Mouse (Mus musculus): ENCODE results near the gene Eda. TPM values are rescaled to one million over a fixed set of nuclear protein-coding genes. Genes with fewer than 3 reads are reported as not detected.
"Not testable (repeated sequence)": the region's sequence is repeated elsewhere in the genome, so short reads cannot be mapped to it uniquely, and the experiment has no call there.

Gene Eda
- polyA plus RNA-seq, 1 experiment from 2014 or later: 1.8 TPM

- Histone ChIP-seq H3K27me3 (ENCODE audit: control insufficient read depth, insufficient read depth, low read length) (0 out of 2 replicates have a peak, but pooled peaks cover 6% of the 10 kb centered on the region), H3K4me3 (ENCODE audit: low read depth, low read length) (no peak overlapping the region), H3K36me3 (ENCODE audit: control insufficient read depth, insufficient read depth, low read length) (no peaks in the 10 kb centered on the region), H3K4me1 (ENCODE audit: control insufficient read depth, insufficient read depth, low read length) (no peaks in the 10 kb centered on the region), H3K9ac (ENCODE audit: low read length) (no peak overlapping the region), H3K4me2 (ENCODE audit: low read depth, severe bottlenecking) (no peak overlapping the region), H3K27ac (replicated peaks; ENCODE audit: low read depth, low read length) (no peak overlapping the region), H3K9me3 (ENCODE audit: control insufficient read depth, low read length) (no peaks in the 10 kb centered on the region)
- 24% methylated on average over 6 of the region's 6 CpGs for WGBS
- ATAC-seq (ENCODE audit: insufficient number of reproducible peaks, low FRiP score, low TSS enrichment, low read depth) (no peak), DNase-seq (ENCODE audit: low spot score) (peak; percentile 56)
These were observed 416.9 kb downstream of the Eda start for GRCm38 (mm10) chrX:100392304-100392703.

DNA sequence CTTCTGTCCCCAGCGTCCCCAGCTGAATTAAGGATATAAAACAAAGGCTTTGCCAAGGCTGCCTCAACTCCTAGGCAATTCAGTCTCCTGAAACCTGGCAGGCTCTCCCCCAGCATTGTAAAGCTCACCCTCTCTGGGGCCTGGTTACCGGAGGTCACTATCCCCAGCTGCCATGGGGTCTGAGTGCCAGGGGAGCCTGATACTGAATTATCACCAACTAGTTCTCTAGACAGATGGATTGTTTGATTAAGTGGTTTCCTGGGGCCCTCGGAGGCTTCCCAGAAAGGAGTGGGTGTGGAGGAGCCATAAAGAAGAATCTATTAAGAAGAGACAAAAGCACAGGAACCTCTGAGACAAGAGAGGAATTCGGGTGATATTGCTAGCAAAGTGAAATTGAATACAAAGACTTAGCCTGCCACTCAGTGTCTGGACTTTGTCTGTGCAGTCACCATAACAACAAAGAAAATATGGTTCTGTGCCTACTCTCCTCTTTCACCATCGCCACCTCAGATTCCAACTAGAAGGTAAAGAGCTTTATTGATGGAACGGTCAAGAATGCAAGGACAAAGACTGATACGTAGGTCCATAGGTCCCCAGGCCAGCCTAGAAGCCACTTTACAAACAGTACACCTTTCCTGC lies 418.9 kb downstream of the Eda start:
- Histone ChIP-seq H3K9me3 (ENCODE audit: control insufficient read depth, low read length) (no peaks in the 10 kb centered on the region), H3K27ac (replicated peaks; ENCODE audit: low read depth, low read length) (no peak overlapping the region), H3K4me3 (ENCODE audit: low read depth, low read length) (no peak overlapping the region), H3K9ac (ENCODE audit: low read length) (no peak overlapping the region), H3K36me3 (ENCODE audit: control insufficient read depth, insufficient read depth, low read length) (no peaks in the 10 kb centered on the region), H3K27me3 (ENCODE audit: control insufficient read depth, insufficient read depth, low read length) (0 out of 2 replicates have a peak, but pooled peaks cover 6% of the 10 kb centered on the region), H3K4me2 (ENCODE audit: low read depth, severe bottlenecking) (no peak overlapping the region), H3K4me1 (ENCODE audit: control insufficient read depth, insufficient read depth, low read length) (no peaks in the 10 kb centered on the region)
- 73% methylated on average over 7 of the region's 7 CpGs for WGBS
- DNase-seq (ENCODE audit: low spot score) (no peak), ATAC-seq (ENCODE audit: insufficient number of reproducible peaks, low FRiP score, low TSS enrichment, low read depth) (no peak)

GRCm38 (mm10) chrX:100395026-100395425 lies 419.6 kb downstream of the Eda start:
- no peak overlapping the region for H3K4me2 ChIP-seq (ENCODE audit: low read depth, severe bottlenecking)
- H3K4me3 ChIP-seq (ENCODE audit: low read depth, low read length): no peak overlapping the region
- no peak overlapping the region for H3K9ac ChIP-seq (ENCODE audit: low read length)
- H3K36me3 ChIP-seq (ENCODE audit: control insufficient read depth, insufficient read depth, low read length): no peaks in the 10 kb centered on the region
- DNase-seq (ENCODE audit: low spot score): no peak
- H3K27ac ChIP-seq (replicated peaks; ENCODE audit: low read depth, low read length): no peak overlapping the region
- no peaks in the 10 kb centered on the region for H3K4me1 ChIP-seq (ENCODE audit: control insufficient read depth, insufficient read depth, low read length)
- 81% methylated on average over 8 of the region's 8 CpGs for WGBS
- H3K9me3 ChIP-seq (ENCODE audit: control insufficient read depth, low read length): no peaks in the 10 kb centered on the region
- 0 out of 2 replicates have a peak, but pooled peaks cover 6% of the 10 kb centered on the region for H3K27me3 ChIP-seq (ENCODE audit: control insufficient read depth, insufficient read depth, low read length)
- ATAC-seq (ENCODE audit: insufficient number of reproducible peaks, low FRiP score, low TSS enrichment, low read depth): no peak

- Histone ChIP-seq H3K9ac (ENCODE audit: low read length) (no peak overlapping the region), H3K27ac (replicated peaks; ENCODE audit: low read depth, low read length) (no peak overlapping the region), H3K27me3 (ENCODE audit: control insufficient read depth, insufficient read depth, low read length) (0 out of 2 replicates have a peak, but pooled peaks cover 8% of the 10 kb centered on the region), H3K36me3 (ENCODE audit: control insufficient read depth, insufficient read depth, low read length) (no peaks in the 10 kb centered on the region), H3K4me2 (ENCODE audit: low read depth, severe bottlenecking) (no peak overlapping the region), H3K9me3 (ENCODE audit: control insufficient read depth, low read length) (no peaks in the 10 kb centered on the region), H3K4me1 (ENCODE audit: control insufficient read depth, insufficient read depth, low read length) (no peaks in the 10 kb centered on the region), H3K4me3 (ENCODE audit: low read depth, low read length) (no peak overlapping the region)
- ATAC-seq (ENCODE audit: insufficient number of reproducible peaks, low FRiP score, low TSS enrichment, low read depth) (no peak), DNase-seq (ENCODE audit: low spot score) (no peak)
These were observed 425.5 kb downstream of the Eda start for GRCm38 (mm10) chrX:100400900-100401299.

GRCm38 (mm10) chrX:100401657-100402056 lies 426.3 kb downstream of the Eda start:
- WGBS: 83% methylated on average over 5 of the region's 5 CpGs
- no peak for DNase-seq (ENCODE audit: low spot score)
- Histone ChIP-seq H3K27me3 (ENCODE audit: control insufficient read depth, insufficient read depth, low read length) (0 out of 2 replicates have a peak, but pooled peaks cover 4% of the 10 kb centered on the region), H3K4me3 (ENCODE audit: low read depth, low read length) (no peak overlapping the region), H3K4me1 (ENCODE audit: control insufficient read depth, insufficient read depth, low read length) (no peaks in the 10 kb centered on the region), H3K36me3 (ENCODE audit: control insufficient read depth, insufficient read depth, low read length) (no peaks in the 10 kb centered on the region), H3K27ac (replicated peaks; ENCODE audit: low read depth, low read length) (no peak overlapping the region), H3K4me2 (ENCODE audit: low read depth, severe bottlenecking) (no peak overlapping the region), H3K9me3 (ENCODE audit: control insufficient read depth, low read length) (no peaks in the 10 kb centered on the region), H3K9ac (ENCODE audit: low read length) (no peak overlapping the region)
- ATAC-seq (ENCODE audit: insufficient number of reproducible peaks, low FRiP score, low TSS enrichment, low read depth): no peak

- 0 out of 2 replicates have a peak, but pooled peaks cover 2% of the 10 kb centered on the region for H3K27me3 ChIP-seq (ENCODE audit: control insufficient read depth, insufficient read depth, low read length)
- DNase-seq (ENCODE audit: low spot score): no peak
- WGBS: 68% methylated on average over 1 of the region's 1 CpGs
- H3K4me2 ChIP-seq (ENCODE audit: low read depth, severe bottlenecking): no peak overlapping the region
- no peak overlapping the region for H3K9ac ChIP-seq (ENCODE audit: low read length)
- H3K27ac ChIP-seq (replicated peaks; ENCODE audit: low read depth, low read length): no peak overlapping the region
- no peaks in the 10 kb centered on the region for H3K9me3 ChIP-seq (ENCODE audit: control insufficient read depth, low read length)
- no peak for ATAC-seq (ENCODE audit: insufficient number of reproducible peaks, low FRiP score, low TSS enrichment, low read depth)
- no peaks in the 10 kb centered on the region for H3K4me1 ChIP-seq (ENCODE audit: control insufficient read depth, insufficient read depth, low read length)
- H3K4me3 ChIP-seq (ENCODE audit: low read depth, low read length): no peak overlapping the region
- H3K36me3 ChIP-seq (ENCODE audit: control insufficient read depth, insufficient read depth, low read length): no peaks in the 10 kb centered on the region
These were observed 433.8 kb downstream of the Eda start for GRCm38 (mm10) chrX:100409245-100409644.

GRCm38 (mm10) chrX:100428693-100429092 lies 453.3 kb downstream of the Eda start, which contains the start of gene Otud6a:
TSS of gene Otud6a (plus strand) at chrX:100429013.
- Histone ChIP-seq H3K4me1 (ENCODE audit: control insufficient read depth, insufficient read depth, low read length) (no peaks in the 10 kb centered on the region), H3K9me3 (ENCODE audit: control insufficient read depth, low read length) (no peaks in the 10 kb centered on the region), H3K36me3 (ENCODE audit: control insufficient read depth, insufficient read depth, low read length) (no peaks in the 10 kb centered on the region), H3K4me3 (ENCODE audit: low read depth, low read length) (no peak within 1 kb of the TSS), H3K27ac (replicated peaks; ENCODE audit: low read depth, low read length) (no peak within 1 kb of the TSS), H3K9ac (ENCODE audit: low read length) (no peak within 1 kb of the TSS), H3K27me3 (ENCODE audit: control insufficient read depth, insufficient read depth, low read length) (peaks cover 4% of the 10 kb centered on the region; the same call in 1 of the 2 replicates), H3K4me2 (ENCODE audit: low read depth, severe bottlenecking) (no peak within 1 kb of the TSS)
- DNase-seq (ENCODE audit: low spot score) (no peak), ATAC-seq (ENCODE audit: insufficient number of reproducible peaks, low FRiP score, low TSS enrichment, low read depth) (no peak)
- 91% methylated on average over 21 of the region's 21 CpGs for WGBS

DNA sequence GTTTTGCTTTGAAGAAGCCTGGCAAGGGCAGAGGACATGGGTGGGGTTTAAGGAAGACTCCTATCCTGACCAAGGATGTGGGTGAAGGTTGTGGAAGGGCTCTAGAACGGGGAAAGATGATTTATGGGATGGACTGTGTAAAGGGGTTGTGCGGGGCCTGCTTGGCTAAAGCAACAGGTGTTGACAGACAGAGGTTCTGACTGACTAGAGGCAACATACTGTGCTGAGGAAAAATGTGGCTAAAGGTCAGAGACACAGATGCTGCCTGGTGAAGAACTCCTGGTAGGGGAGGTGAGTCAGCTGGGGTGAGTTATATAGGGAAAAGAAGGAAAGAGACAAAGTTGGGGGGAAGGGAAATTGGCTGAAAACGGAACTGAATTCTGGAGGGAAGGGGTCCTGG lies 456.9 kb downstream of the Eda start:
- no peak for DNase-seq (ENCODE audit: low spot score)
- no peaks in the 10 kb centered on the region for H3K9me3 ChIP-seq (ENCODE audit: control insufficient read depth, low read length)
- H3K9ac ChIP-seq (ENCODE audit: low read length): no peak overlapping the region
- no peak overlapping the region for H3K4me2 ChIP-seq (ENCODE audit: low read depth, severe bottlenecking)
- no peak; the same call in 1 of the 2 replicates for ATAC-seq (ENCODE audit: insufficient number of reproducible peaks, low FRiP score, low TSS enrichment, low read depth)
- no peak overlapping the region for H3K27ac ChIP-seq (replicated peaks; ENCODE audit: low read depth, low read length)
- no peaks in the 10 kb centered on the region for H3K36me3 ChIP-seq (ENCODE audit: control insufficient read depth, insufficient read depth, low read length)
- no peaks in the 10 kb centered on the region for H3K4me1 ChIP-seq (ENCODE audit: control insufficient read depth, insufficient read depth, low read length)
- H3K27me3 ChIP-seq (ENCODE audit: control insufficient read depth, insufficient read depth, low read length): peaks cover 9% of the 10 kb centered on the region; the same call in 1 of the 2 replicates
- no peak overlapping the region for H3K4me3 ChIP-seq (ENCODE audit: low read depth, low read length)
- 32% methylated on average over 3 of the region's 3 CpGs for WGBS

DNA sequence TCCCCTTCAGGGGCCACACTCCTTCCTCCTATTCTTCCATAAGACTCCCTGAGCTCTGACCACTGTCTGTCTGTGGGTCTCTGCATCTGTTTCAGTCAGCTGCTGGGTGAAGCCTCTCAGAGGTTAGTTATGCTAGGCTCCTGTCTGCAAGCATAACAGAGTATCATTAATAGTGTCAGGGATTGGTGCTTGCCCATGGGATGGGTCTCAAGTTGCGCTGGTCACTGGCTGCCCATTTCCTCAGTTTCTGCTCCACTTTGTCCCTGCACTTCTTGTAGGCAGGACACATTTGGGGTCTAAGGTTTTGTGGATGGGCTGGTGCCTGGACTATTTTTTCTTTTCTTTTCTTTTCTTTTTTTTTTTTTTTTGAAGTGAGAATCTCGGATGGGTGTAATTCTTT lies 467.2 kb downstream of the Eda start, which contains the start of gene Awat2:
Gene Awat2, minus strand, starts transcription at position 101 of the 400 bp plus-strand sequence.
- not testable (repeated sequence) for H3K27me3 ChIP-seq (ENCODE audit: control insufficient read depth, insufficient read depth, low read length); ATAC-seq (ENCODE audit: insufficient number of reproducible peaks, low FRiP score, low TSS enrichment, low read depth); H3K36me3 ChIP-seq (ENCODE audit: control insufficient read depth, insufficient read depth, low read length); H3K4me1 ChIP-seq (ENCODE audit: control insufficient read depth, insufficient read depth, low read length); H3K9me3 ChIP-seq (ENCODE audit: control insufficient read depth, low read length); H3K9ac ChIP-seq (ENCODE audit: low read length); DNase-seq (ENCODE audit: low spot score); H3K4me3 ChIP-seq (ENCODE audit: low read depth, low read length); H3K27ac ChIP-seq (replicated peaks; ENCODE audit: low read depth, low read length); H3K4me2 ChIP-seq (ENCODE audit: low read depth, severe bottlenecking)
- 91% methylated on average over 2 of the region's 2 CpGs for WGBS
